Mouse (Mus musculus) heart, adult 2 months (tissue): Measurements from ENCODE around the gene Apobec3. TPM values are rescaled to one million over a fixed set of nuclear protein-coding genes. Genes with fewer than 3 reads are reported as not detected.

Source experiments
- DNase-seq, 2 experiments: peaks; one replicate each; pipeline ENCODE4 v3.0.0; 2021
- H3K27ac ChIP-seq: fragments of 200-600 bp; 2 replicates; pipeline ENCODE4 v1.8.1; 2022
- H3K27me3 ChIP-seq: fragments of 200-500 bp; 2 replicates; pipeline ENCODE4 v1.6.1; 2012; ENCODE audit warnings: mild to moderate bottlenecking, low read length, inconsistent platforms, mixed read lengths; ENCODE audit not compliant: control insufficient read depth, insufficient read depth
- H3K36me3 ChIP-seq: fragments of 200-500 bp; 2 replicates; pipeline ENCODE4 v1.6.1; 2012; ENCODE audit warnings: low read length, inconsistent platforms; ENCODE audit not compliant: control insufficient read depth, insufficient read depth
- H3K4me1 ChIP-seq: fragments of 200-500 bp; 2 replicates; pipeline ENCODE4 v1.6.1; 2011; ENCODE audit warnings: low read length; ENCODE audit not compliant: control insufficient read depth, insufficient read depth
- H3K4me3 ChIP-seq: fragments of 200-600 bp; 2 replicates; pipeline ENCODE4 v1.8.1; 2022
- H3K79me2 ChIP-seq: fragments of 200-500 bp; replicated peaks from 2 replicates; pipeline ENCODE4 v1.6.1; 2012; ENCODE audit warnings: mild to moderate bottlenecking, inconsistent platforms, low read length, moderate library complexity, mixed read lengths; ENCODE audit not compliant: control insufficient read depth, insufficient read depth
- H3K9ac ChIP-seq: fragments of 200-500 bp; 2 replicates; pipeline ENCODE4 v1.6.1; 2012; ENCODE audit warnings: low read depth, mild to moderate bottlenecking, control low read depth, inconsistent platforms, low read length, mixed read lengths
- CTCF ChIP-seq: fragments of 200-600 bp; IDR thresholded peaks from 2 replicates; pipeline ENCODE4 v1.8.1; 2022; ENCODE audit warnings: antibody characterized with exemption, mild to moderate bottlenecking, moderate library complexity
- EP300 ChIP-seq: fragments of 200-500 bp; IDR thresholded peaks from 2 replicates; pipeline ENCODE4 v1.6.1; 2011; ENCODE audit warnings: low read depth, low read length, control low read depth; ENCODE audit not compliant: insufficient read depth
- POLR2A ChIP-seq: fragments of 200-500 bp; IDR thresholded peaks from 2 replicates; pipeline ENCODE4 v1.6.1; 2011; ENCODE audit warnings: mild to moderate bottlenecking, low read depth, low read length, control low read depth; ENCODE audit not compliant: insufficient read depth
- WGBS: fragments of 180-500 bp; shearing (Covaris S2); methylation state at CpG from one replicate; pipeline ENCODE4 v1.1.7; 2018; 5-methylcytosine and 5-hydroxymethylcytosine counted together
- intact Hi-C: fragments of 180-260 bp; cut with DNase I; formaldehyde crosslinking; loops from one replicate; pipeline ENCODE4 v1.15.1; 2025
- polyA plus RNA-seq: library from polyadenylated mRNA; depleted of rRNA; stranded (reverse); fragments of >200 nt; gene quantifications from 2 replicates; pipeline ENCODE4 v1.2.3, GENCODE M21; 2012
- total RNA-seq, 2 experiments: library from RNA; stranded (reverse); gene quantifications; 2 replicates each; pipeline ENCODE4 v1.2.3; 2021

Apobec3 gene
- total and polyA plus RNA-seq, 3 experiments, result 6.8 to 13.9 (median 7.1) TPM

GRCm38 (mm10) chr15:79943584-79943983, 52.1 kb downstream of the Apobec3 start:
- Histone ChIP-seq H3K79me2 (no peaks in the 10 kb centered on the region), H3K27ac (no peak overlapping the region), H3K27me3 (no peaks in the 10 kb centered on the region), H3K36me3 (no peaks in the 10 kb centered on the region), H3K9ac (no peak overlapping the region), H3K4me1 (peaks cover 1% of the 10 kb centered on the region; the same call in 1 of the 2 replicates), H3K4me3 (no peak overlapping the region)
- intact Hi-C loops, result loop anchor here (10.0 kb wide), 2 partner anchors 281 to 311 kb away; partner anchors contain the start of gene Atf4
- 86% methylated on average over 3 of the region's 3 CpGs for WGBS
- DNase-seq, result no peak
- TF ChIP-seq EP300 (no peak), POLR2A (no peak), CTCF (no peak)

GRCm38 (mm10) chr15:79944948-79945347, 53.5 kb downstream of the Apobec3 start:
- Histone ChIP-seq H3K4me3 (no peak overlapping the region), H3K9ac (no peak overlapping the region), H3K79me2 (no peaks in the 10 kb centered on the region), H3K27ac (no peak overlapping the region), H3K36me3 (no peaks in the 10 kb centered on the region), H3K4me1 (peaks cover 6% of the 10 kb centered on the region), H3K27me3 (no peaks in the 10 kb centered on the region)
- DNase-seq, result no peak
- 78% methylated on average over 5 of the region's 5 CpGs for WGBS
- intact Hi-C loops, result loop anchor here (10.0 kb wide), 2 partner anchors 280 to 310 kb away; partner anchors contain the start of gene Atf4
- TF ChIP-seq EP300 (no peak), CTCF (no peak), POLR2A (no peak)

- Histone ChIP-seq H3K79me2 (no peaks in the 10 kb centered on the region), H3K27me3 (no peaks in the 10 kb centered on the region), H3K27ac (no peak overlapping the region), H3K36me3 (no peaks in the 10 kb centered on the region), H3K9ac (no peak overlapping the region), H3K4me1 (peaks cover 8% of the 10 kb centered on the region), H3K4me3 (no peak overlapping the region)
- WGBS, result 7% methylated on average over 4 of the region's 4 CpGs
- peak; percentile 100 for TF ChIP-seq EP300
- TF ChIP-seq CTCF, result no peak; the same call in none of the 2 replicates
- DNase-seq, result peak; percentile 86 to 92
- intact Hi-C loops, result loop anchor here (1.0 to 10.0 kb wide), 3 partner anchors 134 to 309 kb away; partner anchors contain the start of gene Atf4
Measured at GRCm38 (mm10) chr15:79946022-79946421, 54.6 kb downstream of the Apobec3 start.

GRCm38 (mm10) chr15:79946790-79947189, 55.3 kb downstream of the Apobec3 start:
- Histone ChIP-seq H3K4me3 (no peak overlapping the region), H3K27me3 (no peaks in the 10 kb centered on the region), H3K79me2 (no peaks in the 10 kb centered on the region), H3K36me3 (no peaks in the 10 kb centered on the region), H3K27ac (no peak overlapping the region), H3K4me1 (peaks cover 14% of the 10 kb centered on the region), H3K9ac (no peak overlapping the region)
- TF ChIP-seq EP300, result no peak
- TF ChIP-seq CTCF, result peak; percentile 73
- intact Hi-C loops, result loop anchor here (1.0 to 10.0 kb wide), 3 partner anchors 134 to 308 kb away; partner anchors contain the start of gene Atf4
- peak; percentile 30 to 53 for DNase-seq
- WGBS, result 78% methylated on average over 9 of the region's 9 CpGs

GRCm38 (mm10) chr15:79947681-79948080, 56.2 kb downstream of the Apobec3 start:
- Histone ChIP-seq H3K4me3 (no peak overlapping the region), H3K36me3 (no peaks in the 10 kb centered on the region), H3K27me3 (no peaks in the 10 kb centered on the region), H3K27ac (no peak overlapping the region), H3K79me2 (no peaks in the 10 kb centered on the region), H3K4me1 (peaks cover 15% of the 10 kb centered on the region), H3K9ac (no peak overlapping the region)
- peak; percentile 30 for TF ChIP-seq CTCF
- no peak for TF ChIP-seq POLR2A
- intact Hi-C loops, result loop anchor here (10.0 kb wide), 2 partner anchors 277 to 307 kb away; partner anchors contain the start of gene Atf4
- WGBS, result 78% methylated on average over 6 of the region's 6 CpGs
- DNase-seq, result no peak

GRCm38 (mm10) chr15:79950250-79951025, 59.0 kb downstream of the Apobec3 start:
- H3K9ac ChIP-seq, result peak overlapping the region; percentile 31
- H3K27ac ChIP-seq, result peak overlapping the region; percentile 80
- H3K27me3 ChIP-seq, result no peaks in the 10 kb centered on the region
- peaks cover 22% of the 10 kb centered on the region for H3K4me1 ChIP-seq
- DNase-seq, result peak; percentile 76
- no peak for TF ChIP-seq POLR2A
- TF ChIP-seq EP300, result peak; percentile 83
- TF ChIP-seq CTCF, result peak; percentile 87
- intact Hi-C loops, result loop anchor here (1.0 to 2.0 kb wide), 2 partner anchors 60 to 101 kb away; no protein-coding TSS in a partner anchor
- H3K36me3 ChIP-seq, result no peaks in the 10 kb centered on the region
- WGBS, result 8% methylated on average over 24 of the region's 24 CpGs
- no peaks in the 10 kb centered on the region for H3K79me2 ChIP-seq
- H3K4me3 ChIP-seq, result peak overlapping the region; percentile 18; the same call in 1 of the 2 replicates
